Mouse (Mus musculus): Measurements from ENCODE around the gene Il1rl1.
A peak's percentile ranks its signal among the peaks of the same experiment; 100 is the strongest.

Il1rl1 gene

GRCm38 (mm10) chr1:40439504-40439903 lies 10.1 kb downstream of the Il1rl1 start:
- no peak for DNase-seq

GRCm38 (mm10) chr1:40444800-40445199 lies 15.4 kb downstream of the Il1rl1 start:
- no peak for DNase-seq

- peak; percentile 17 to 51 for DNase-seq
Measured at GRCm38 (mm10) chr1:40465477-40466430, 36.4 kb downstream of the Il1rl1 start, which contains the start of gene Il18r1. TSS of gene Il18r1 (plus strand) at chr1:40465552.

- no peak for DNase-seq
Measured at GRCm38 (mm10) chr1:40467306-40467705, 37.9 kb downstream of the Il1rl1 start.

GRCm38 (mm10) chr1:40468805-40469204 lies 39.4 kb downstream of the Il1rl1 start:
- DNase-seq: no peak

- no peak for DNase-seq
Measured at GRCm38 (mm10) chr1:40469900-40470299, 40.5 kb downstream of the Il1rl1 start.

- DNase-seq: no peak
Measured at GRCm38 (mm10) chr1:40472401-40472800, 43.0 kb downstream of the Il1rl1 start.

- DNase-seq: no peak
Measured at GRCm38 (mm10) chr1:40473640-40474039, 44.3 kb downstream of the Il1rl1 start.

- DNase-seq: no peak
Measured at GRCm38 (mm10) chr1:40474336-40474735, 45.0 kb downstream of the Il1rl1 start.

GRCm38 (mm10) chr1:40475697-40476096 lies 46.3 kb downstream of the Il1rl1 start:
- DNase-seq: no peak

- DNase-seq: no peak
Measured at GRCm38 (mm10) chr1:40476756-40477155, 47.4 kb downstream of the Il1rl1 start.

- DNase-seq: no peak
Measured at GRCm38 (mm10) chr1:40479505-40479923, 50.1 kb downstream of the Il1rl1 start.

- DNase-seq: no peak
Measured at GRCm38 (mm10) chr1:40494594-40494993, 65.2 kb downstream of the Il1rl1 start.

GRCm38 (mm10) chr1:40499708-40500107 lies 70.3 kb downstream of the Il1rl1 start:
- DNase-seq: no peak

GRCm38 (mm10) chr1:40501126-40501525 lies 71.8 kb downstream of the Il1rl1 start:
- no peak for DNase-seq

- DNase-seq: no peak
Measured at GRCm38 (mm10) chr1:40501546-40502398, 72.4 kb downstream of the Il1rl1 start.

- no peak for DNase-seq
Measured at GRCm38 (mm10) chr1:40504548-40504947, 75.2 kb downstream of the Il1rl1 start.
